Mouse (Mus musculus): ENCODE measurements around the gene 4833439L19Rik.
A peak's percentile ranks its signal among the peaks of the same experiment; 100 is the strongest.

4833439L19Rik gene

GRCm38 (mm10) chr13:54565201-54565581 is at the start of gene 4833439L19Rik:
Gene 4833439L19Rik, minus strand, starts transcription at chr13:54565435.
- peak; percentile 96 for DNase-seq

- peak in 1 of 2 experiments; percentile 23 for DNase-seq
These were observed 47.9 kb upstream of the 4833439L19Rik start for GRCm38 (mm10) chr13:54613141-54613540.

- DNase-seq: peak; percentile 82 to 83
These were observed 45.9 kb upstream of the 4833439L19Rik start, which contains the start of gene Cltb for GRCm38 (mm10) chr13:54610972-54611754. Gene Cltb, minus strand, starts transcription at chr13:54611344.

- no peak for DNase-seq
These were observed 45.4 kb upstream of the 4833439L19Rik start for GRCm38 (mm10) chr13:54610613-54610971.

GRCm38 (mm10) chr13:54609301-54609700 is 44.1 kb upstream of the 4833439L19Rik start:
- no peak for DNase-seq

GRCm38 (mm10) chr13:54608666-54609065 is 43.4 kb upstream of the 4833439L19Rik start:
- DNase-seq: no peak

- no peak for DNase-seq
These were observed 42.8 kb upstream of the 4833439L19Rik start for GRCm38 (mm10) chr13:54608002-54608401.

GRCm38 (mm10) chr13:54607204-54607603 is 42.0 kb upstream of the 4833439L19Rik start:
- DNase-seq: no peak

GRCm38 (mm10) chr13:54605426-54605825 is 40.2 kb upstream of the 4833439L19Rik start:
- DNase-seq: no peak

- DNase-seq: no peak
These were observed 39.0 kb upstream of the 4833439L19Rik start for GRCm38 (mm10) chr13:54604221-54604620.

GRCm38 (mm10) chr13:54603501-54603900 is 38.3 kb upstream of the 4833439L19Rik start:
- DNase-seq: no peak

GRCm38 (mm10) chr13:54602639-54603111 is 37.4 kb upstream of the 4833439L19Rik start:
- no peak for DNase-seq

- DNase-seq: no peak
These were observed 33.4 kb upstream of the 4833439L19Rik start for GRCm38 (mm10) chr13:54598622-54599143.

- DNase-seq: no peak
These were observed 31.6 kb upstream of the 4833439L19Rik start for GRCm38 (mm10) chr13:54596870-54597269.

GRCm38 (mm10) chr13:54596107-54596690 is 31.0 kb upstream of the 4833439L19Rik start:
- no peak for DNase-seq

- DNase-seq: no peak
These were observed 28.4 kb upstream of the 4833439L19Rik start for GRCm38 (mm10) chr13:54593617-54594016.

GRCm38 (mm10) chr13:54591776-54592356 is 26.6 kb upstream of the 4833439L19Rik start:
- no peak for DNase-seq

GRCm38 (mm10) chr13:54589996-54590951 is 25.0 kb upstream of the 4833439L19Rik start, which contains the start of the genes Nop16 and Higd2a:
Gene Nop16, minus strand, starts transcription at chr13:54590090.
Gene Higd2a, plus strand, starts transcription at chr13:54590207.
- DNase-seq: peak; percentile 98

- peak in 1 of 2 experiments; percentile 17 for DNase-seq
These were observed 24.3 kb upstream of the 4833439L19Rik start for GRCm38 (mm10) chr13:54589414-54589995.

GRCm38 (mm10) chr13:54585831-54586230 is 20.6 kb upstream of the 4833439L19Rik start:
- DNase-seq: no peak

- DNase-seq: no peak
These were observed 17.6 kb upstream of the 4833439L19Rik start for GRCm38 (mm10) chr13:54582860-54583259.

- DNase-seq: no peak
These were observed 16.9 kb upstream of the 4833439L19Rik start for GRCm38 (mm10) chr13:54582126-54582525.
